Mouse (Mus musculus): ENCODE data around the gene Otub1. TPM values are rescaled to one million over a fixed set of nuclear protein-coding genes. Genes with fewer than 3 reads are reported as not detected.
A peak's percentile ranks its signal among the peaks of the same experiment; 100 is the strongest.

The Otub1 gene
- polyA plus RNA-seq, 1 experiment from 2014 or later = 234 TPM

DNA sequence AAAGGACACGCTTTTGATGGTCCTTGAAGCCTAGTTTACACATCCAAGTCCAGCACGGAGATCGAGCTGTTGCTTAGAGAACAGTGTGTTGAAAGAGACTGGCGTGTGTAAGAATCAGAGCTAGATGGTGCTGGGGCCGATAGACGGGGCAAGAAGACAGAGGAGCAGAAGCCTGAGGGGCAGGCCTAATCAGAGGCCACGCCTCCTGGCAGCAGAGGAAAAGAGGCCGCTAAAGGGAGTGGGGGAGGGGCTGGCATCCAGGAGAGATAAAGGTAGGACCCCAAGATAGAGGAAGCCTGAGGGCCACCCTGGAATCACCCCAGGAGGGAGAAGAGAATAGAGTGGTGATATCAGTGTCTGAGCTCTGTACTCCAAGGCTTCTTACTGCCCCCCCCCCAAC lies 34.7 kb downstream of the Otub1 start:
- no peak for ATAC-seq (ENCODE audit: insufficient number of reproducible peaks, insufficient read depth, low FRiP score, low TSS enrichment)
- WGBS = 10% methylated on average over 8 of the region's 8 CpGs
- Histone ChIP-seq H3K27me3 (peaks cover 28% of the 10 kb centered on the region), H3K27ac (0 out of 2 replicates have a peak overlapping the region, but pooled peaks have one; percentile 55), H3K9me3 (no peaks in the 10 kb centered on the region), H3K36me3 (no peaks in the 10 kb centered on the region), H3K4me3 (no peak overlapping the region), H3K9ac (no peak overlapping the region), H3K4me1 (peaks cover 29% of the 10 kb centered on the region), H3K4me2 (replicated peaks) (no peak overlapping the region)

DNA sequence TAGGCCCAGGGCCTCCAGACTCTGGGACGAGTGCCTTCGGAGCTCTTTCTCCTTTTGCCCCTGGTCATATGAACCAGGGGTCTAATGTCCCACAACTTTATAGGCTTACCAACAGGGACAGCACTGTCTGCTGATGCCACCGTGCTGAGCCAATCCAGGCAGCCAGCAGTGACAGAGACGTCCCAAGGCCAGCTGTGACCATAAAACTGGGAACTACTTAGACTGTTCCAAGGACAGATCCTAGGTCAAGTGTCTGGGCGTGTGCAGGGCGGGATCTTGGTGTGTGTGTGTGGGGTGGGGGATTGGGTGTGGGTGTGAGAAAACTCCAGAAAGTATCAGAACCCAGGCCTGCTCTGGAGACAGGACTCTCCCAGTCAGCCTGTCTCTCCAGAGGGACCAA lies 35.2 kb downstream of the Otub1 start:
- no peaks in the 10 kb centered on the region for H3K36me3 ChIP-seq
- peaks cover 34% of the 10 kb centered on the region for H3K27me3 ChIP-seq
- WGBS = 67% methylated on average over 6 of the region's 6 CpGs
- H3K27ac ChIP-seq = no peak overlapping the region
- no peak overlapping the region for H3K4me2 ChIP-seq (replicated peaks)
- ATAC-seq (ENCODE audit: insufficient number of reproducible peaks, insufficient read depth, low FRiP score, low TSS enrichment) = no peak
- H3K4me3 ChIP-seq = no peak overlapping the region
- peaks cover 29% of the 10 kb centered on the region for H3K4me1 ChIP-seq
- no peak overlapping the region for H3K9ac ChIP-seq
- no peaks in the 10 kb centered on the region for H3K9me3 ChIP-seq

DNA sequence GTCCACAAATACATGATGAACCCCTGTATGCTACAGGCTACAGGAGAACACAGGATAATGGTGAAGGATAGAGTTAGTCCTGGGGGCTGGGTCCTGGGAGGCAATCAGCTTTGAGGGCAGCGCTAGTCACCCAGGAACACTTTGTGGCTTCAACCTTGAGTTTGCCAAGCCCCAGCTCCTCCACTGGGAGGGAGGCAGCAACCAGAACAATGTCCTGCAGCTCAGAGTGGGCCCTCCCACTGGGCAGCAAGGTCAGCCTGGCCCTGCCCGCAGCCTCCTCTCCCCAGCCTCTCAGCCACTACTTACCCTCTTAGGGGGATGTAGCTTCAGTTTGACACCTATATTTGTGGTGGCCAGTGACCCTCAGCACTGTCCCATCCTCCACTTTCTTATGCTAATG lies 37.7 kb downstream of the Otub1 start:
- ATAC-seq (ENCODE audit: insufficient number of reproducible peaks, insufficient read depth, low FRiP score, low TSS enrichment) = no peak
- Histone ChIP-seq H3K27me3 (peaks cover 57% of the 10 kb centered on the region), H3K9ac (no peak overlapping the region), H3K27ac (no peak overlapping the region), H3K4me1 (peaks cover 41% of the 10 kb centered on the region), H3K9me3 (no peaks in the 10 kb centered on the region), H3K36me3 (no peaks in the 10 kb centered on the region), H3K4me3 (no peak overlapping the region), H3K4me2 (replicated peaks) (no peak overlapping the region)
- 45% methylated on average over 2 of the region's 2 CpGs for WGBS

DNA sequence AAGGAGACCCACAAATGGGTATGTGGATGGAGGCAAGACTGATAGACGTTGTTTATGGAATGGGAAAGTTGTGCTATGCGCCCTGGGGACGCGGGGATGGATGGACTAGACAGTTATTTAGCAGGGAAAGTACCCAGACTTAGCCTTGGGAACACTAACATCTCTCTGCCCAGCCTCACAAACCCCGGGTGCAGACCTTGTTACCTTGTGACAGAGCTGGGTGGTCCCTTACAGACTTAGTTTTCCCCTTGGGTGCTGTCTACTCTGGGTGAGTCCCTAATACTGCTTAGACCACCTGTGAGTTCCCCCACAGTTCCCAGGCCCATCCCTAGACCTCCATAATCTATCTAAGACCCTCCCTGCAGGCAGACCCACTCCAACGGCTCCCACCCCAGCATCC lies 39.3 kb downstream of the Otub1 start:
- Histone ChIP-seq H3K4me1 (peaks cover 35% of the 10 kb centered on the region), H3K36me3 (no peaks in the 10 kb centered on the region), H3K9ac (no peak overlapping the region), H3K27ac (no peak overlapping the region), H3K4me2 (replicated peaks) (no peak overlapping the region), H3K9me3 (no peaks in the 10 kb centered on the region), H3K4me3 (no peak overlapping the region), H3K27me3 (peaks cover 72% of the 10 kb centered on the region)
- 8% methylated on average over 6 of the region's 6 CpGs for WGBS
- no peak for ATAC-seq (ENCODE audit: insufficient number of reproducible peaks, insufficient read depth, low FRiP score, low TSS enrichment)

DNA sequence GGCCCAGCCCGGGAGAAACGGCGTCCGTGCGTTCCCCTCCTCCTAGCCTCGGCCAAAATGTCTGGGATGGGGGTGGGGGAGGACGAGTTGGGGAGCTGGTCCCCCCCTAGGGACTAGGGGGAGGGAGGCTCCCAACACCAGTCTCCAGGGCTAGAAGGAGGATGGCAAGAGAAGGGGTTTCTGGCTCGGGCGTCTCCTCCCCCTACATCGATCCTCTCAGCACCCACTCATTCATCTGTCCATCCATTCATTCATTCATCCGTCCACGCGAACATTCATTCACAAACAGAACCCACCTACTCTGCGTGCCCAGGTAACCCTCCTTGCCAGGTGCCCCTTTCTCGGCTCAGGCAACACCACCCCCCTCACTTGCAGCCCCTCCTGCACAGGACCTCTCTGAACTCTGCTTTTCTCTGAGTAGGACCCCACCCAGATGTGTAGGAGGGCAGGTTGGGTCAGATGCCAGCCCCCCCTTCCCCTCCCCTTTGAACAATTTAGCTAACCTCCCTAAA lies 39.9 kb downstream of the Otub1 start:
- Histone ChIP-seq H3K36me3 (no peaks in the 10 kb centered on the region), H3K9me3 (no peaks in the 10 kb centered on the region), H3K4me2 (replicated peaks) (peak overlapping the region; percentile 98), H3K9ac (peak overlapping the region; percentile 76), H3K27ac (no peak overlapping the region), H3K4me1 (peaks cover 32% of the 10 kb centered on the region), H3K4me3 (peak overlapping the region; percentile 69), H3K27me3 (peaks cover 75% of the 10 kb centered on the region)
- 4% methylated on average over 15 of the region's 15 CpGs for WGBS
- no peak for ATAC-seq (ENCODE audit: insufficient number of reproducible peaks, insufficient read depth, low FRiP score, low TSS enrichment)

DNA sequence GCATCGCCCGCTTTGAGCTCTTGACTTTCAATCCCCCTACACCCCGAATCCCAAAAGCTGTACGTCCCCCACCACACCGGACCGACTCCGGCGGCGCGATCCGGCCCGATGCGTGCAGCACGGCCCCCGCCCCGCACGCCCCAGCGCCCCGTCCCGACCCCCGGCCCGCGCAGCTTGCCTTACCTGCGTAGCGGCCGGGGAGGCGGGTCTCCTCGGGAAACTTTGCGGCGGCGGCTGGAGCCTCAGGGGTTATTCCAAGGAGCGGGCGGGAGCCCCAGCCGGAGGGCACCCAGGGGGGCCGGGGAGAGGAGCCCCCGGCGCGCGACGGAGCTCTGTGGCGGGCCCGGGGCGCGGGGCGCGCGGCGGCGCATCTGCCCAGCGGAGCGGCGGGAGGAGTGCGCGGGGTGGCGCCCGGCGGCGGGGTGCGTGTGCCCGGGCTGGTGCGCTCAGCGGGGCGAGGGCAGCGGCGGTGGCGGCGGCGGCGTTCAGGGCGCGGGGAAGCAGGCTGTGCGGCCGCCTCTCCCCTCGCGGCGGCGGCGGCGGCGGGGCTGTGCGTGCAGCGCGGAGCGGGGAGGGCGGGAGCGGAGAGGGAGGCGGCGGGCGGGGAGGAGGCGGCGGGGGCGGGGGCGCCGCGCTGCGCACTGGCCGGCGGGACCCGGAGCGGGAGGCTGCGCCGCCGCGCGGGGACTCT lies 40.5 kb downstream of the Otub1 start:
- peak overlapping the region; percentile 76 for H3K9ac ChIP-seq
- ATAC-seq (ENCODE audit: insufficient number of reproducible peaks, insufficient read depth, low FRiP score, low TSS enrichment) = no peak
- WGBS = under 1% methylated on average over 54 of the region's 105 CpGs
- peak overlapping the region; percentile 18; the same call in 1 of the 2 replicates for H3K27ac ChIP-seq
- peak overlapping the region; percentile 69 for H3K4me3 ChIP-seq
- H3K9me3 ChIP-seq = no peaks in the 10 kb centered on the region
- no peaks in the 10 kb centered on the region for H3K36me3 ChIP-seq
- peaks cover 29% of the 10 kb centered on the region for H3K4me1 ChIP-seq
- peaks cover 78% of the 10 kb centered on the region for H3K27me3 ChIP-seq
- peak overlapping the region; percentile 98 for H3K4me2 ChIP-seq (replicated peaks)

DNA sequence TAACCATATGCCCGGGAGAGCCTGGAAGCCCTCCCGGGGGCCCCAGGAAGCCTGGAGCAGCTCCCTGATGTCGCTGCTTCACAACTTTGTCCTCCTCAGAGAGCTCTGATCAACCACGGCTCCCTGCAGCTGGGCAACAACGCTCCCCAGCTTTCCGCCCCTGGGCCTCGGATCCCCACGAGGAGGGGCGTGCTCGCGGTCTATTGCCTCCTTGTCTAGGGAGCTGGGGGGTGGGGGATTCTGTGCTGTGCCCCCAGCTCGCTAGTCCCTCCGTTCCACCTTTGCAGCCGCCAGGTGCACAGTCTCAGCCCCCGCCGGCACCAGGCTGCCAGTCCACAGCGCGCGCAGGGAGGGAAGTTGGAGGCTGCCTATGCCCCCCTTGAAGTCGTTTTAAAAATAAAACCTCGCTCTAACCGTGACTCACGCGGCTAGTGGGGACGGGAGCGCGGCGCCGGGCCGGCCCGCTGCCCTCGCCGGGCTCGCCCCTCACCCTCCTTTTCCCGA lies 41.2 kb downstream of the Otub1 start:
- H3K36me3 ChIP-seq = no peaks in the 10 kb centered on the region
- WGBS = under 1% methylated on average over 35 of the region's 35 CpGs
- peak overlapping the region; percentile 69 for H3K4me3 ChIP-seq
- H3K9ac ChIP-seq = peak overlapping the region; percentile 76
- H3K27ac ChIP-seq = no peak overlapping the region
- no peaks in the 10 kb centered on the region for H3K9me3 ChIP-seq
- no peak for ATAC-seq (ENCODE audit: insufficient number of reproducible peaks, insufficient read depth, low FRiP score, low TSS enrichment)
- peaks cover 82% of the 10 kb centered on the region for H3K27me3 ChIP-seq
- H3K4me1 ChIP-seq = peaks cover 36% of the 10 kb centered on the region
- H3K4me2 ChIP-seq (replicated peaks) = peak overlapping the region; percentile 98

DNA sequence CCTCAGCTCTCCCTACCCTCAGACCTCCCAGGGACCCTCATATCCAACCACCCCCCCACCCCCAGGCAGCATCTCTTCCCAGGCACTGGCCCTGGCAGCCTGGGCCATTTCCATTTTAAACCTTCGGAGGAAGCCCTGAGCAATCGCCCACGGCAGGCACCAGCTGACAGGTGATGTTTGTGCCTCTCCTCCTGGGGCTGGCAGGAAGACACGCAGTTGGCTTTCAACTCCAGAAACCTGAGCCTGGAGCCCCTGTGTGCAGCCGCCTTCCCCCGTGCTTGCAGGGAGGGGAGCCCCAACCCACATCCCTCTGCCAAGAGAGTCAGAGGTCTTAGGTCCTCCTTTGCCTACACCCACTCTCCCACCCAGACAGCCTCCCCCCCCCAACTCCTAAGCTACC lies 41.9 kb downstream of the Otub1 start:
- Histone ChIP-seq H3K9ac (peak overlapping the region; percentile 76; the same call in 1 of the 2 replicates), H3K4me3 (peak overlapping the region; percentile 69), H3K4me1 (peaks cover 41% of the 10 kb centered on the region), H3K4me2 (replicated peaks) (peak overlapping the region; percentile 98), H3K27me3 (peaks cover 80% of the 10 kb centered on the region), H3K9me3 (no peaks in the 10 kb centered on the region), H3K36me3 (no peaks in the 10 kb centered on the region), H3K27ac (no peak overlapping the region)
- WGBS = 4% methylated on average over 6 of the region's 6 CpGs
- ATAC-seq (ENCODE audit: insufficient number of reproducible peaks, insufficient read depth, low FRiP score, low TSS enrichment) = no peak

DNA sequence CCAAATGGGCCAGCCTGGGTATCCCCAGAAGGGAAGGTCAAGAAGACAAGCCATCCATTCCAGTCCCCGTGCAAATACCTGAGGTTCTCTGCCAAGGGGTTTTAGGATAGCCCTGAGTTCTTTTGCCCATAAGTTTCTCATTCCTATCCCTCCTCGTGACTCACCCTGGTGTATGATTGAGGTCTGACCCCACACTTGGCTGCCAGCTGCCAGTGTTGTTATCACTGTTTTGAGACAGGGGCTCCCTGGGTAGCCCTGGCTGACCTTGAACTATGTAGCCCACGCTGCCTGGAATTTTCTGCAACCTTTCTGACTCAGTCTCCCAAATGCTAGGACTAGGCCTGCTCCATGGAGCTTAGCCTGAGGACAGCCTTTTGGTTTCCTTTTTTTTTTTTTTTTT lies 45.1 kb downstream of the Otub1 start:
- ATAC-seq (ENCODE audit: insufficient number of reproducible peaks, insufficient read depth, low FRiP score, low TSS enrichment) = no peak

DNA sequence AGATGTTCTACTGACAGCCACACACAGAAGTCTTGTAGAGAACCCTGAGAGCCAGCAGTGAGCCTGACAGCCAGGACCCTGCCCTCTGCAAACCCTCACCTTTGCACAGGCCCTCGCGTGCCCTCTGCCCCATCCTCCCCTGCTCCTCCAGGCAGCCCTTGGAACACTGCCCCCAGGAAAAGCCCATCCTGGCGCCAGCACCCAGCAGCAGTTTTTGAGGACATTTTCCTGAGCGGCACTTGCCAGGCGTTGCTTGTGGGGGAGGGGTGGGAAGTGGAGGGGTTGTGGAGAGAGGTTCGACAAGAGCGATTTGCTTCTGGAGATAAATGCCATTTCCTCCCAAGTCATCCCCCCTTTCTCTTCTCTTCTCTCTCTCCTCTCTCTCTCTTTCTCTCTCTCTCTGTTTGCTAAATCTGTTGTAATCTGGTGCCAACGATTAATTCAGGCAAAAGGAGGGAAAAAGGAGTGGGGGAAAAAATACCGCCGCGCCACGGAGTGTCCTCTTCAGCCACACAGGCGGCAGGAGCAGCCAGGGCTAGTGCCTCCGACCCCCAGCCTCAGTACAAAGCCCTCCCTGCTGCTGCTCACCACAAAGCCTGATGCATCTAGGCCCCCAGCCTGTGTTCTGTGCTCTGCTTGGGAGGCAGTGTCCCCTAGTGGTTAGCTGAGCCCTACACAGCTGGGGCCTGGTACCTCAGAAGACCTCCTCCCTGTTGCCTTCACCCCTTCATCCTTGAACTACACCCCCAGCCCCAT lies 45.8 kb downstream of the Otub1 start:
- H3K9ac ChIP-seq = peak overlapping the region; percentile 7; the same call in 1 of the 2 replicates
- H3K4me1 ChIP-seq = peaks cover 52% of the 10 kb centered on the region
- 7% methylated on average over 13 of the region's 14 CpGs for WGBS
- H3K9me3 ChIP-seq = no peaks in the 10 kb centered on the region
- no peak overlapping the region for H3K27ac ChIP-seq
- no peak; the same call in 1 of the 2 replicates for ATAC-seq (ENCODE audit: insufficient number of reproducible peaks, insufficient read depth, low FRiP score, low TSS enrichment)
- H3K4me3 ChIP-seq = peak overlapping the region; percentile 2; the same call in 1 of the 2 replicates
- peak overlapping the region; percentile 18 for H3K4me2 ChIP-seq (replicated peaks)
- H3K36me3 ChIP-seq = no peaks in the 10 kb centered on the region
- peaks cover 50% of the 10 kb centered on the region for H3K27me3 ChIP-seq

More for the DNA sequence above, 45.1 kb downstream of the Otub1 start:
- no peak overlapping the region for H3K9ac ChIP-seq
- H3K36me3 ChIP-seq = no peaks in the 10 kb centered on the region
- no peak overlapping the region for H3K4me2 ChIP-seq (replicated peaks)
- no peak overlapping the region for H3K4me3 ChIP-seq
- peaks cover 56% of the 10 kb centered on the region for H3K27me3 ChIP-seq
- peaks cover 51% of the 10 kb centered on the region for H3K4me1 ChIP-seq
- WGBS = 72% methylated on average over 3 of the region's 3 CpGs
- no peaks in the 10 kb centered on the region for H3K9me3 ChIP-seq
- H3K27ac ChIP-seq = no peak overlapping the region

DNA sequence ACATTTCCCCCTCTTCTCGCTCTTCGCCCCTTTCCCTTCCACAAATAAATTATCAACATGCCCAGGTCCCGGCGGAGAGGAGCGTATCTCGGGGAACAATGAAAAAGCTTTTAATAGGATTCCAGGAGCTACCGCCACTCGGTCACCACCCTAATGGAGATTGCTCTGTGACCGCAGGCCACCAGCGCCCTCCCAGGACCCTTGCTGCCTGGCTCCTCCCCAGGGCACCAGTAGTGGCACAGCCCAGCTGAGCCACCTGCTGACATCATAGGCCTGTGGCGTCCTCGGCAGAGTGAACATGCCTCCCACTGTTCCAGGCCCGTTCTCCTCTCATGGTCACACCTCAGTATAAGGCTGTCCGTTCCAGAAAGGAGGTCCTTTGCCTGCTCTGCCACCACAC lies 48.4 kb downstream of the Otub1 start:
- Histone ChIP-seq H3K4me1 (peaks cover 56% of the 10 kb centered on the region), H3K9me3 (no peaks in the 10 kb centered on the region), H3K9ac (no peak overlapping the region), H3K4me2 (replicated peaks) (no peak overlapping the region), H3K27me3 (peaks cover 26% of the 10 kb centered on the region), H3K27ac (no peak overlapping the region), H3K4me3 (no peak overlapping the region), H3K36me3 (no peaks in the 10 kb centered on the region)
- WGBS = 41% methylated on average over 14 of the region's 14 CpGs
- no peak for ATAC-seq (ENCODE audit: insufficient number of reproducible peaks, insufficient read depth, low FRiP score, low TSS enrichment)
